Mouse (Mus musculus) liver, adult 2 months (tissue): ENCODE results near the gene Tent4b. TPM values are rescaled to one million over a fixed set of nuclear protein-coding genes. Genes with fewer than 3 reads are reported as not detected.
A peak's percentile ranks its signal among the peaks of the same experiment; 100 is the strongest.

Experiments
- DNase-seq: peaks from one replicate; pipeline ENCODE4 v3.0.0-alpha.2; 2011; ENCODE audit warnings: low read depth, low spot score; ENCODE audit errors: extremely low read depth
- H3K27ac ChIP-seq: fragments of 200-500 bp; replicated peaks from 2 replicates; pipeline ENCODE4 v1.5.1; 2012; ENCODE audit warnings: low read depth, mild to moderate bottlenecking, control low read depth, inconsistent platforms, low read length; ENCODE audit not compliant: insufficient read depth
- H3K27me3 ChIP-seq: fragments of 200-500 bp; 2 replicates; pipeline ENCODE4 v1.6.1; 2012; ENCODE audit warnings: mild to moderate bottlenecking, moderate library complexity, low read length, inconsistent platforms; ENCODE audit not compliant: control insufficient read depth, insufficient read depth
- H3K36me3 ChIP-seq: fragments of 200-500 bp; 2 replicates; pipeline ENCODE4 v1.6.1; 2012; ENCODE audit warnings: low read length, inconsistent platforms; ENCODE audit not compliant: control insufficient read depth, insufficient read depth
- H3K4me1 ChIP-seq: fragments of 200-500 bp; 2 replicates; pipeline ENCODE4 v1.6.1; 2011; ENCODE audit warnings: low read length; ENCODE audit not compliant: control insufficient read depth, insufficient read depth
- H3K4me3 ChIP-seq: fragments of 200-500 bp; 2 replicates; pipeline ENCODE4 v1.5.1; 2011; ENCODE audit warnings: low read depth, mild to moderate bottlenecking, control low read depth, low read length, moderate library complexity; ENCODE audit not compliant: insufficient read depth
- H3K79me2 ChIP-seq: fragments of 200-500 bp; 2 replicates; pipeline ENCODE4 v1.6.1; 2012; ENCODE audit warnings: inconsistent platforms, mild to moderate bottlenecking, low read length, moderate library complexity; ENCODE audit not compliant: control insufficient read depth, insufficient read depth
- H3K9ac ChIP-seq: fragments of 200-500 bp; 2 replicates; pipeline ENCODE4 v1.6.1; 2012; ENCODE audit warnings: low read depth, mild to moderate bottlenecking, control low read depth, inconsistent platforms, low read length
- CTCF ChIP-seq: fragments of 200-500 bp; IDR thresholded peaks from 2 replicates; pipeline ENCODE4 v1.5.1; 2011; ENCODE audit warnings: low read depth, low read length, control low read depth
- POLR2A ChIP-seq: fragments of 200-500 bp; IDR thresholded peaks from 2 replicates; pipeline ENCODE4 v1.6.1; 2011; ENCODE audit warnings: low read length, control low read depth; ENCODE audit not compliant: insufficient read depth; ENCODE audit errors: extremely low read depth
- WGBS: fragments of 180-500 bp; shearing (Covaris S2); methylation state at CpG from one replicate; pipeline ENCODE4 v1.1.7; 2018; 5-methylcytosine and 5-hydroxymethylcytosine counted together
- polyA plus RNA-seq: library from polyadenylated mRNA; depleted of rRNA; stranded (reverse); fragments of >200 nt; gene quantifications from 2 replicates; pipeline ENCODE4 v1.2.3, GENCODE M21; 2012
- total RNA-seq: library from RNA; depleted of rRNA; stranded (reverse); fragments of >200 nt; gene quantifications from 2 replicates; pipeline ENCODE4 v1.2.3, GENCODE M21; 2014

The Tent4b gene
- total and polyA plus RNA-seq, 2 experiments, result 18.0 to 22.4 TPM

DNA sequence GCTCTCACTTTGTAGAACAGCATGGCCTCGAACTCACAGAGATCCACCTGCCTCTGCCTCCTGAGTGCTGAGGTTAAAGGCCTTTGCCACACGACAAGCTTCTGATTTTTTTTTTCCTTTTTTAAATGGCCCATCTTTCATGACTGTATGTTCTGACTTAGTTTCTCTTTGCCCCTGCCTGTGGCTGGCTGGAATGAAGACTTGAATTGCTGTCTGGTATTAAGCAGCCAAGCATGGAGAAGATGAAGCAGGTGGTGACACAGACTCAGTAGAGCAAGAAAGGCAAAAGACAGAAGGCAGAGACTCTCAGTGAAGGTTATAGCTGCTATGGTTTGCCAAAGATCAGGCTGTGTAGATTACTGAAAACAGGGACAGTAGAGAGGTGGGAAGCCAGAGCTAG is 15.9 kb upstream of the Tent4b start:
- no peak overlapping the region for H3K9ac ChIP-seq
- no peaks in the 10 kb centered on the region for H3K36me3 ChIP-seq
- DNase-seq, result no peak
- H3K4me3 ChIP-seq, result no peak overlapping the region
- 84% methylated on average over 2 of the region's 2 CpGs for WGBS
- H3K4me1 ChIP-seq, result no peaks in the 10 kb centered on the region
- H3K27ac ChIP-seq, result no peak overlapping the region
- H3K27me3 ChIP-seq, result no peaks in the 10 kb centered on the region
- H3K79me2 ChIP-seq, result no peaks in the 10 kb centered on the region
- no peak for TF ChIP-seq CTCF
- no peak for TF ChIP-seq POLR2A

DNA sequence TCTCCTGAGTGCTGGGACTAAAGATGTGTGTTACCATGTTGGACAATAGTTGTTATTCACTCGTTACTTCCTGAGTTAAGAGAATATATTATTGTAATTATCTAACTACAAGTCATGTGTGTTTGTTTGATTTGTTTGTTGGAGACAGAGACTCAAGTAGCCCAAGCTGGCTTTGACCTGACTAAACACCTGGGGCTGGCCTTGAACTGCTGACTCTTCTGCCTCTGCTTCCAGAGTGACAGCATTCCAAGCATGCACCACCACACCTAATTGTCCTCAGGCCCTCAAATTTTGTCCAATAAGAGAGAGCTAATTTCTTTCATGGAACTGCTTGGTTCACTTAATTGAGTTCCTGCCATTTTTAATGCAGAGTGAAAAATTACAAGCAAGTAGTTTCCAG is 14.1 kb upstream of the Tent4b start:
- no peak for DNase-seq

GRCm38 (mm10) chr8:88185716-88186115 is 13.3 kb upstream of the Tent4b start:
- no peak overlapping the region for H3K9ac ChIP-seq
- no peak overlapping the region for H3K4me3 ChIP-seq
- no peak for TF ChIP-seq POLR2A
- TF ChIP-seq CTCF, result no peak
- no peaks in the 10 kb centered on the region for H3K4me1 ChIP-seq
- H3K36me3 ChIP-seq, result no peaks in the 10 kb centered on the region
- WGBS, result 93% methylated on average over 6 of the region's 6 CpGs
- H3K27me3 ChIP-seq, result no peaks in the 10 kb centered on the region
- no peak for DNase-seq
- no peaks in the 10 kb centered on the region for H3K79me2 ChIP-seq
- no peak overlapping the region for H3K27ac ChIP-seq

More for the DNA sequence above, 14.1 kb upstream of the Tent4b start:
- no peaks in the 10 kb centered on the region for H3K4me1 ChIP-seq
- TF ChIP-seq CTCF (no peak), POLR2A (no peak)
- WGBS, result 79% methylated on average over 1 of the region's 1 CpGs
- no peak overlapping the region for H3K9ac ChIP-seq
- no peaks in the 10 kb centered on the region for H3K36me3 ChIP-seq
- H3K4me3 ChIP-seq, result no peak overlapping the region
- no peaks in the 10 kb centered on the region for H3K27me3 ChIP-seq
- H3K79me2 ChIP-seq, result no peaks in the 10 kb centered on the region
- H3K27ac ChIP-seq, result no peak overlapping the region

- Histone ChIP-seq H3K36me3 (no peaks in the 10 kb centered on the region), H3K4me1 (peaks cover 9% of the 10 kb centered on the region), H3K27ac (no peak overlapping the region), H3K4me3 (no peak overlapping the region), H3K27me3 (no peaks in the 10 kb centered on the region), H3K79me2 (peaks cover 16% of the 10 kb centered on the region), H3K9ac (no peak overlapping the region)
- DNase-seq, result no peak
- TF ChIP-seq POLR2A, result no peak
- no peak for TF ChIP-seq CTCF
- 67% methylated on average over 3 of the region's 3 CpGs for WGBS
Measured at GRCm38 (mm10) chr8:88197328-88197727, 1.7 kb upstream of the Tent4b start.

GRCm38 (mm10) chr8:88198551-88198944 is 465 bp upstream of the Tent4b start:
- no peak for TF ChIP-seq CTCF
- TF ChIP-seq POLR2A, result no peak
- Histone ChIP-seq H3K36me3 (0 out of 2 replicates have a peak, but pooled peaks cover 2% of the 10 kb centered on the region), H3K79me2 (peaks cover 28% of the 10 kb centered on the region), H3K27me3 (no peaks in the 10 kb centered on the region), H3K27ac (peak overlapping the region; percentile 99), H3K9ac (peak overlapping the region; percentile 100), H3K4me1 (peaks cover 15% of the 10 kb centered on the region), H3K4me3 (peak overlapping the region; percentile 99)
- under 1% methylated on average over 10 of the region's 10 CpGs for WGBS
- peak; percentile 85 for DNase-seq

DNA sequence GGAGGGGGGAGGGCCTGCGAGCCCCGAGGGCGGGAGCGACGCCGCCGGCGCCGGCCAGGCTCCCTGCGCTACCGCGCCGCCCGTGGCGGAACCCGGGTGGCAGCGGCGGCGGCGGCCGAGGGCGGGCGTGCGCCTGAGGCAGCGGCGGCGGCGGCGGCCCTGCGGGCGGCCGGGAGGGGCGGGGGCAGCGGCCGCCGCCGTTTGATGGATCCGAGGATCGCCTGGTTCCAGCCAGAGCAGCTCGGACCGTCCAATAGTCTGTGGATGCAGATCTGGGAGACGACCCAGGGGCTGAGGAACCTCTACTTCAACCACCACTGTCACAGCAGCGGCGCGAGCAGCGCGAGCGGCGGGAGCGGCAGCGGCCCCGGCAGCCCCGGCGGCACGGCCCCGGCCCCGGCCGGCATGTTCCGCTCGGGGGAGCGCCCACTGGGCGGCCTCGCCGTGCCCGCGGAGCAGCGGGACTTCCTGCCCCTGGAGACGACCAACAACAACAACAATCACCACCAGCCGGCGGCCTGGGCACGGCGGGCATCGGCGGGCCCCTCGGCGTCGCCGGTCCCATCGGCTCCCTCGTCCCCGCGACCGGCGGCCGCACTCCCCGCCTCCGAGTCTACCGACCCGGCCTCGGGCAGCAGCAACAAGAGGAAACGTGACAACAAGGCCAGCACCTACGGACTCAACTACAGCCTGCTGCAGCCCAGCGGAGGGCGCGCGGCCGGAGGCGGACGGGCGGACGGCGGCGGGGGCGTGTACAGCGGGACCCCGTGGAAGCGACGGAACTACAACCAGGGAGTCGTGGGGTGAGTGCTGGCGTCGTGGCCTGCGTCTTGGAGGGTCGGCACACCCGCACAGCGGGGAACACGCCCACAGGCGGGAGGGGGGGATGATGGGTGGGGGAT is 938 bp downstream of the Tent4b start:
- Histone ChIP-seq H3K9ac (peak overlapping the region; percentile 94), H3K27ac (peak overlapping the region; percentile 80), H3K79me2 (peaks cover 37% of the 10 kb centered on the region), H3K27me3 (no peaks in the 10 kb centered on the region), H3K36me3 (peaks cover 2% of the 10 kb centered on the region; the same call in 1 of the 2 replicates), H3K4me1 (peaks cover 23% of the 10 kb centered on the region), H3K4me3 (peak overlapping the region; percentile 94)
- 2% methylated on average over 115 of the region's 117 CpGs for WGBS
- DNase-seq, result no peak
- TF ChIP-seq POLR2A, result no peak
- 0 out of 2 replicates have a peak, but pooled peaks have one; percentile 1 for TF ChIP-seq CTCF
